16 mouse cellular contexts compared by ENCODE assay signal in genomic region chr4:155690571-155691375, GRCm38 (mm10). TPM values are rescaled to one million over a fixed set of nuclear protein-coding genes. Genes with fewer than 3 reads are reported as not detected.
A peak's percentile ranks its signal among the peaks of the same experiment; 100 is the strongest.
DNase-seq lines count a peak whose midpoint lies in the region; ATAC-seq and TF ChIP-seq lines count a peak whose summit lies in the region.
"Had no signal": no experiment of that assay in that cellular context is flagged by ENCODE, and none has a peak within 500 bp of the region (broad histone marks: within the 10 kb centered on the region; RNA-seq: fewer than 3 reads in every experiment).

No protein-coding gene starts in this region.

- peak overlapping the region; percentile 45; the same call in 1 of the 2 replicates for H3K27ac ChIP-seq in hindbrain, postnatal 0 days
- H3K27ac ChIP-seq in hindbrain, embryonic 16.5 days (ENCODE audit: low read depth, low read length) = no peak overlapping the region
- H3K27ac ChIP-seq in cerebellum, adult 2 months (ENCODE audit: insufficient read depth, low read length) = peak overlapping the region; percentile 97
- no peak overlapping the region for H3K27ac ChIP-seq in liver, postnatal 0 days (ENCODE audit: low read depth)
- H3K27ac ChIP-seq: kidney, postnatal 0 days; neural tube, embryonic 15.5 days had no signal

- peaks cover 9% of the 10 kb centered on the region for H3K4me1 ChIP-seq in hindbrain, postnatal 0 days (ENCODE audit: insufficient read depth, low read length)
- peaks cover 13% of the 10 kb centered on the region for H3K4me1 ChIP-seq in hindbrain, embryonic 16.5 days (ENCODE audit: control insufficient read depth, insufficient read depth, low read depth, low read length)
- H3K4me1 ChIP-seq in cerebellum, adult 2 months (ENCODE audit: control insufficient read depth, insufficient read depth, low read length) = peaks cover 21% of the 10 kb centered on the region
- H3K4me1 ChIP-seq in liver, postnatal 0 days (ENCODE audit: insufficient read depth) = peaks cover 5% of the 10 kb centered on the region; the same call in 1 of the 2 replicates

- no peak overlapping the region for H3K4me3 ChIP-seq in hindbrain, postnatal 0 days (ENCODE audit: low read length)
- no peak overlapping the region for H3K4me3 ChIP-seq in hindbrain, embryonic 16.5 days (ENCODE audit: low read length)
- H3K4me3 ChIP-seq in cerebellum, adult 2 months (replicated peaks; ENCODE audit: insufficient read depth, low read depth, low read length) = no peak overlapping the region
- no peak overlapping the region for H3K4me3 ChIP-seq in liver, postnatal 0 days (ENCODE audit: low read depth, low read length)
- H3K4me3 ChIP-seq: neural tube, embryonic 15.5 days had no signal

- no peaks in the 10 kb centered on the region for H3K36me3 ChIP-seq in hindbrain, postnatal 0 days (ENCODE audit: insufficient read depth, low read length)
- no peaks in the 10 kb centered on the region for H3K36me3 ChIP-seq in hindbrain, embryonic 16.5 days (ENCODE audit: control insufficient read depth, insufficient read depth, low read length)
- H3K36me3 ChIP-seq in liver, postnatal 0 days (replicated peaks; ENCODE audit: insufficient read depth, low read length) = no peaks in the 10 kb centered on the region
- H3K36me3 ChIP-seq: neural tube, embryonic 15.5 days had no signal

- no peak overlapping the region for H3K4me2 ChIP-seq in hindbrain, postnatal 0 days (ENCODE audit: low read depth, low read length)
- no peak overlapping the region for H3K4me2 ChIP-seq in hindbrain, embryonic 16.5 days (ENCODE audit: low read length)
- no peak overlapping the region for H3K4me2 ChIP-seq in liver, postnatal 0 days (ENCODE audit: low read depth, low read length)
- H3K4me2 ChIP-seq: lung, embryonic 14.5 days; neural tube, embryonic 15.5 days had no signal

- 0 out of 2 replicates have a peak, but pooled peaks have one; percentile 22 for TF ChIP-seq POLR2A in cerebellum, adult 2 months (IDR thresholded peaks at IDR 0.05; ENCODE audit: borderline replicate concordance, insufficient read depth, low read length)

- H3K9ac ChIP-seq in hindbrain, postnatal 0 days (replicated peaks; ENCODE audit: low read length) = no peak overlapping the region
- no peak overlapping the region for H3K9ac ChIP-seq in hindbrain, embryonic 16.5 days (ENCODE audit: low read depth, low read length)
- no peak overlapping the region for H3K9ac ChIP-seq in liver, postnatal 0 days (replicated peaks)
- H3K9ac ChIP-seq: lung, embryonic 14.5 days; neural tube, embryonic 15.5 days had no signal

- DNase-seq in hindbrain, postnatal 0 days (ENCODE audit: low spot score) = peak; percentile 44
- peak; percentile 39 for DNase-seq in adipocyte (ENCODE audit: low spot score)
- peak; percentile 96 to 99 for DNase-seq in cerebellum, adult 2 months
- DNase-seq in layer of hippocampus, adult 8-10 months (ENCODE audit: low spot score in 2 of 2) = peak; percentile 72 to 80
- no peak for DNase-seq in spleen, postnatal 36 days (ENCODE audit: low spot score in 2 of 2)
- no peak for DNase-seq in liver, postnatal 0 days
- DNase-seq: liver; lung, embryonic 14.5 days; retina, postnatal 1 day; thymus, adult 18-20 months had no signal

- TF ChIP-seq EP300 in liver, postnatal 0 days (IDR thresholded peaks at IDR 0.05; ENCODE audit: low read depth) = no peak

- no peaks in the 10 kb centered on the region for H3K27me3 ChIP-seq in hindbrain, postnatal 0 days (ENCODE audit: insufficient read depth, low read length)
- H3K27me3 ChIP-seq in hindbrain, embryonic 16.5 days (replicated peaks; ENCODE audit: control insufficient read depth, insufficient read depth, low read length) = no peaks in the 10 kb centered on the region
- no peaks in the 10 kb centered on the region for H3K27me3 ChIP-seq in cerebellum, adult 2 months (ENCODE audit: control insufficient read depth, insufficient read depth, low read length)
- H3K27me3 ChIP-seq in liver, postnatal 0 days (ENCODE audit: insufficient read depth, low read length) = peaks cover 23% of the 10 kb centered on the region

- ATAC-seq in hindbrain, postnatal 0 days = no peak
- no peak for ATAC-seq in hindbrain, embryonic 16.5 days
- no peak for ATAC-seq in liver, postnatal 0 days
- ATAC-seq: activated CD4-positive, CD25-positive, alpha-beta regulatory T cell, adult 4 months had no signal

- no peaks in the 10 kb centered on the region for H3K9me3 ChIP-seq in hindbrain, postnatal 0 days (ENCODE audit: low read length)
- no peaks in the 10 kb centered on the region for H3K9me3 ChIP-seq in hindbrain, embryonic 16.5 days (ENCODE audit: control insufficient read depth, low read length)
- no peaks in the 10 kb centered on the region for H3K9me3 ChIP-seq in liver, postnatal 0 days (ENCODE audit: low read length)
- H3K9me3 ChIP-seq: neural tube, embryonic 15.5 days had no signal

- no peak for TF ChIP-seq CTCF in hindbrain, postnatal 0 days (IDR thresholded peaks at IDR 0.05; ENCODE audit: low read depth)
- no peak for TF ChIP-seq CTCF in cerebellum, adult 2 months (IDR thresholded peaks at IDR 0.05; ENCODE audit: borderline replicate concordance, insufficient read depth, low read depth, low read length)
- TF ChIP-seq CTCF in liver, postnatal 0 days (IDR thresholded peaks at IDR 0.05; ENCODE audit: low read depth) = no peak

- WGBS in hindbrain, postnatal 0 days = 68% methylated on average over 12 of the region's 12 CpGs
- WGBS in hindbrain, embryonic 16.5 days = 84% methylated on average over 12 of the region's 12 CpGs
- 14% methylated on average over 12 of the region's 12 CpGs for WGBS in cerebellum, adult 2 months
- 76% methylated on average over 12 of the region's 12 CpGs for WGBS in liver, postnatal 0 days (ENCODE audit: insufficient replicate concordance)

RNA-seq across cellular contexts. Expression of gene Fndc10, which starts 3.4 kb away (rescaled TPM):
- total RNA-seq in hindbrain, postnatal 0 days (2014; rRNA removed) = 50.5 and 52.0 TPM in 2 replicates
- polyA plus RNA-seq in hindbrain, postnatal 0 days (2015; fragmentation: Nextera tagmentation; extraction: Ambion mirVana) = 26.0 and 26.5 TPM in 2 replicates
- 14.2 and 15.5 TPM in 2 replicates for polyA plus RNA-seq in hindbrain, embryonic 16.5 days (2015; fragmentation: Nextera tagmentation; extraction: Ambion mirVana)
- 112 and 114 TPM in 2 replicates for polyA plus RNA-seq in cerebellum, adult 2 months (2012; rRNA removed)
- 10 to 100 TPM; 22.6 to 30.6 (median 26.6) TPM for total RNA-seq in layer of hippocampus, adult 8-10 months (2022)
- polyA plus RNA-seq in liver, postnatal 0 days (2015; fragmentation: Nextera tagmentation; extraction: Ambion mirVana) = 0.27 and 0.41 TPM in 2 replicates

RNA-seq across cellular contexts. Expression of gene Ssu72, which starts 13.8 kb away (rescaled TPM):
- 110 and 117 TPM in 2 replicates for total RNA-seq in hindbrain, postnatal 0 days (2014; rRNA removed)
- 165 and 169 TPM in 2 replicates for polyA plus RNA-seq in hindbrain, postnatal 0 days (2015; fragmentation: Nextera tagmentation; extraction: Ambion mirVana)
- polyA plus RNA-seq in hindbrain, embryonic 16.5 days (2015; fragmentation: Nextera tagmentation; extraction: Ambion mirVana) = 166 and 178 TPM in 2 replicates
- 141 and 152 TPM in 2 replicates for polyA plus RNA-seq in cerebellum, adult 2 months (2012; rRNA removed)
- 10 to 100 TPM; 86.8 to 99.4 (median 88.9) TPM for total RNA-seq in layer of hippocampus, adult 8-10 months (2022)
- 66.6 and 66.9 TPM in 2 replicates for polyA plus RNA-seq in liver, postnatal 0 days (2015; fragmentation: Nextera tagmentation; extraction: Ambion mirVana)

RNA-seq across cellular contexts. Expression of gene Mib2, which starts 21.8 kb away (rescaled TPM):
- total RNA-seq in hindbrain, postnatal 0 days (2014; rRNA removed) = 109 and 127 TPM in 2 replicates
- 40.6 and 44.1 TPM in 2 replicates for polyA plus RNA-seq in hindbrain, postnatal 0 days (2015; fragmentation: Nextera tagmentation; extraction: Ambion mirVana)
- polyA plus RNA-seq in hindbrain, embryonic 16.5 days (2015; fragmentation: Nextera tagmentation; extraction: Ambion mirVana) = 54.4 and 55.7 TPM in 2 replicates
- polyA plus RNA-seq in cerebellum, adult 2 months (2012; rRNA removed) = 146 and 152 TPM in 2 replicates
- 100 to 1,000 TPM; 101 to 122 (median 113) TPM for total RNA-seq in layer of hippocampus, adult 8-10 months (2022)
- 3.4 and 4.3 TPM in 2 replicates for polyA plus RNA-seq in liver, postnatal 0 days (2015; fragmentation: Nextera tagmentation; extraction: Ambion mirVana)

RNA-seq across cellular contexts. Expression of gene Mmp23, which starts 37.6 kb away (rescaled TPM):
- 6.1 and 13.5 TPM in 2 replicates for total RNA-seq in hindbrain, postnatal 0 days (2014; rRNA removed)
- polyA plus RNA-seq in hindbrain, postnatal 0 days (2015; fragmentation: Nextera tagmentation; extraction: Ambion mirVana) = 4.2 and 5.7 TPM in 2 replicates
- 2.9 and 5.3 TPM in 2 replicates for polyA plus RNA-seq in hindbrain, embryonic 16.5 days (2015; fragmentation: Nextera tagmentation; extraction: Ambion mirVana)
- polyA plus RNA-seq in cerebellum, adult 2 months (2012; rRNA removed) = 38.1 and 39.4 TPM in 2 replicates
- total RNA-seq in layer of hippocampus, adult 8-10 months (2022) = 1 to 10 TPM; 2.8 to 5.0 (median 3.5) TPM
- polyA plus RNA-seq in liver, postnatal 0 days (2015; fragmentation: Nextera tagmentation; extraction: Ambion mirVana) = 5.9 and 6.8 TPM in 2 replicates
- total RNA-seq: granulocyte monocyte progenitor cell, adult 5-6 weeks; megakaryocyte-erythroid progenitor cell, adult 5-6 weeks had no signal
- polyA plus RNA-seq: activated CD4-positive, CD25-positive, alpha-beta regulatory T cell, adult 4 months had no signal

RNA-seq across cellular contexts. Expression of gene Tmem240, which starts 43.8 kb away (rescaled TPM):
- 73.3 and 82.2 TPM in 2 replicates for total RNA-seq in hindbrain, postnatal 0 days (2014; rRNA removed)
- polyA plus RNA-seq in hindbrain, postnatal 0 days (2015; fragmentation: Nextera tagmentation; extraction: Ambion mirVana) = 31.0 and 33.6 TPM in 2 replicates
- polyA plus RNA-seq in hindbrain, embryonic 16.5 days (2015; fragmentation: Nextera tagmentation; extraction: Ambion mirVana) = 17.4 and 22.2 TPM in 2 replicates
- polyA plus RNA-seq in cerebellum, adult 2 months (2012; rRNA removed) = 123 and 133 TPM in 2 replicates
- 10 to 100 TPM; 32.7 to 35.8 (median 34.4) TPM for total RNA-seq in layer of hippocampus, adult 8-10 months (2022)
- 0.02 and 0.06 TPM in 2 replicates for polyA plus RNA-seq in liver, postnatal 0 days (2015; fragmentation: Nextera tagmentation; extraction: Ambion mirVana)

Comparison
In these comparisons a context has a peak if more than half of its experiments do, and no peak if none do; other contexts are left out.
1. H3K27ac ChIP-seq: peak in hindbrain, postnatal 0 days (single experiment) and cerebellum, adult 2 months (single experiment); none in hindbrain, embryonic 16.5 days (single experiment) and liver, postnatal 0 days (single experiment).
2. DNase-seq: peak in hindbrain, postnatal 0 days (single experiment), adipocyte (single experiment), cerebellum, adult 2 months (2 of 2) and layer of hippocampus, adult 8-10 months (2 of 2); none in spleen, postnatal 36 days (0 of 2) and liver, postnatal 0 days (single experiment).
3. RNA of gene Fndc10, which starts 3.4 kb away (polyA plus RNA-seq): 112 to 114 TPM in cerebellum, adult 2 months, 26.0 to 26.5 TPM in hindbrain, postnatal 0 days and 14.2 to 15.5 TPM in hindbrain, embryonic 16.5 days; 0.27 to 0.41 TPM in liver, postnatal 0 days; every median in the first group is over 10 times any median in the second.